Mouse (Mus musculus) left cerebral cortex, postnatal 25 days (tissue): ENCODE measurements around the gene Irx6. TPM values are rescaled to one million over a fixed set of nuclear protein-coding genes. Genes with fewer than 3 reads are reported as not detected.

Experiments used
- DNase-seq, 2 experiments: peaks; one replicate each; pipeline ENCODE4 v3.0.0; 2022; ENCODE audit warnings: low spot score in 2 of 2, mixed read lengths in 1 of 2
- intact Hi-C: fragments of 180-260 bp; cut with DNase I; formaldehyde crosslinking; loops from one replicate; pipeline ENCODE4 v1.15.1; 2025
- total RNA-seq, 2 experiments: library from RNA; stranded (reverse); gene quantifications; 2 replicates each; pipeline ENCODE4 v1.2.3; 2021

Irx6 gene
- total RNA-seq: under 1 TPM; 0.18 to 0.37 TPM

- intact Hi-C loops: no loop called here
- DNase-seq: no peak
Observed at GRCm38 (mm10) chr8:92674244-92675128, at the start of gene Irx6. Gene Irx6, plus strand, starts transcription at chr8:92674288.

- intact Hi-C loops: no loop called here
- peak in 1 of 2 experiments; percentile 6 for DNase-seq
Observed at GRCm38 (mm10) chr8:92628711-92629650, 45.1 kb upstream of the Irx6 start.

- intact Hi-C loops: no loop called here
- DNase-seq: no peak
Observed at GRCm38 (mm10) chr8:92633199-92633598, 40.9 kb upstream of the Irx6 start.

- intact Hi-C loops: no loop called here
Observed at GRCm38 (mm10) chr8:92640820-92641219, 33.3 kb upstream of the Irx6 start.

GRCm38 (mm10) chr8:92646637-92647036 is 27.5 kb upstream of the Irx6 start:
- peak in 1 of 2 experiments; percentile 18 for DNase-seq
- intact Hi-C loops: loop anchor here (1.0 kb wide), 1 partner anchor 75 kb away; no protein-coding TSS in a partner anchor

More at GRCm38 (mm10) chr8:92640820-92641219, 33.3 kb upstream of the Irx6 start:
- no peak for DNase-seq

- intact Hi-C loops: no loop called here
- no peak for DNase-seq
Observed at GRCm38 (mm10) chr8:92664207-92664606, 9.9 kb upstream of the Irx6 start.

- intact Hi-C loops: loop anchor here (2.0 kb wide), 1 partner anchor 311 kb away; no protein-coding TSS in a partner anchor
- DNase-seq: no peak
Observed at GRCm38 (mm10) chr8:92670236-92670635, 3.9 kb upstream of the Irx6 start.

GRCm38 (mm10) chr8:92670656-92671195 is 3.4 kb upstream of the Irx6 start:
- intact Hi-C loops: loop anchor here (2.0 kb wide), 1 partner anchor 312 kb away; no protein-coding TSS in a partner anchor
- no peak for DNase-seq

- no peak for DNase-seq
- intact Hi-C loops: loop anchor here (2.0 kb wide), 1 partner anchor 313 kb away; no protein-coding TSS in a partner anchor
Observed at GRCm38 (mm10) chr8:92671892-92672291, 2.2 kb upstream of the Irx6 start.

- intact Hi-C loops: no loop called here
Observed at GRCm38 (mm10) chr8:92673101-92673500, 987 bp upstream of the Irx6 start.

GRCm38 (mm10) chr8:92673555-92674243 is 389 bp upstream of the Irx6 start:
- intact Hi-C loops: no loop called here
- DNase-seq: peak; percentile 14 to 20

More at GRCm38 (mm10) chr8:92673101-92673500, 987 bp upstream of the Irx6 start:
- DNase-seq: no peak

GRCm38 (mm10) chr8:92678407-92678806 is 4.3 kb downstream of the Irx6 start:
- DNase-seq: no peak
- intact Hi-C loops: no loop called here

GRCm38 (mm10) chr8:92697361-92697760 is 23.3 kb downstream of the Irx6 start:
- no peak for DNase-seq
- intact Hi-C loops: no loop called here

- intact Hi-C loops: no loop called here
- DNase-seq: no peak
Observed at GRCm38 (mm10) chr8:92698411-92698810, 24.3 kb downstream of the Irx6 start.

- no peak for DNase-seq
Observed at GRCm38 (mm10) chr8:92699922-92700540, 25.9 kb downstream of the Irx6 start.

GRCm38 (mm10) chr8:92703375-92703774 is 29.3 kb downstream of the Irx6 start:
- no peak for DNase-seq
- intact Hi-C loops: no loop called here

More at GRCm38 (mm10) chr8:92699922-92700540, 25.9 kb downstream of the Irx6 start:
- intact Hi-C loops: no loop called here

- intact Hi-C loops: no loop called here
- DNase-seq: peak in 1 of 2 experiments; percentile 51
Observed at GRCm38 (mm10) chr8:92706311-92706710, 32.2 kb downstream of the Irx6 start.

- intact Hi-C loops: no loop called here
- DNase-seq: no peak
Observed at GRCm38 (mm10) chr8:92713286-92713685, 39.2 kb downstream of the Irx6 start.
